Mouse (Mus musculus) C2C12 (cell line): ENCODE data around the gene Vps45. TPM values are rescaled to one million over a fixed set of nuclear protein-coding genes. Genes with fewer than 3 reads are reported as not detected.
A peak's percentile ranks its signal among the peaks of the same experiment; 100 is the strongest.

Experiments used
- H3K27me3 ChIP-seq: one replicate; pipeline ENCODE4 v1.6.1; 2011; ENCODE audit not compliant: control insufficient read depth, insufficient read depth, insufficient read length
- H3K36me3 ChIP-seq: one replicate; pipeline ENCODE4 v1.6.1; 2011; ENCODE audit not compliant: control insufficient read depth, insufficient read depth
- H3K4me3 ChIP-seq: one replicate; pipeline ENCODE4 v1.5.1; 2011; ENCODE audit warnings: mild to moderate bottlenecking, control low read depth; ENCODE audit not compliant: poor library complexity, insufficient read depth, severe bottlenecking
- H3K79me2 ChIP-seq: one replicate; pipeline ENCODE4 v1.6.1; 2011; ENCODE audit not compliant: control insufficient read depth, insufficient read depth
- H3K79me3 ChIP-seq: one replicate; pipeline ENCODE4 v1.6.1; 2011; ENCODE audit warnings: low read depth, control low read depth
- H3ac ChIP-seq: one replicate; pipeline ENCODE3; 2011; ENCODE audit warnings: low read depth; ENCODE audit not compliant: control insufficient read depth, insufficient read length
- CEBPB ChIP-seq: IDR thresholded peaks from one replicate; pipeline ENCODE4 v1.6.1; 2011; ENCODE audit warnings: low read depth, mild to moderate bottlenecking, control low read depth, moderate library complexity
- CTCF ChIP-seq: IDR thresholded peaks from one replicate; pipeline ENCODE4 v1.5.1; 2011; ENCODE audit not compliant: control insufficient read depth, insufficient read depth, insufficient read length
- FOSL1 ChIP-seq: IDR thresholded peaks from one replicate; pipeline ENCODE4 v1.8.0; 2011; ENCODE audit warnings: mild to moderate bottlenecking, low read length; ENCODE audit not compliant: poor library complexity, insufficient read depth, severe bottlenecking
- MAX ChIP-seq: IDR thresholded peaks from one replicate; pipeline ENCODE4 v1.6.1; 2011; ENCODE audit warnings: mild to moderate bottlenecking, control low read depth
- MYOD1 ChIP-seq: IDR thresholded peaks from one replicate; pipeline ENCODE4 v1.6.1; 2011; ENCODE audit warnings: low read depth; ENCODE audit not compliant: control insufficient read depth, insufficient read length
- MYOG ChIP-seq: IDR thresholded peaks from one replicate; pipeline ENCODE4 v1.6.1; 2011; ENCODE audit not compliant: control insufficient read depth, insufficient read length; ENCODE audit errors: extremely low read depth
- USF1 ChIP-seq: IDR thresholded peaks from one replicate; pipeline ENCODE4 v1.6.1; 2011; ENCODE audit warnings: low read depth, mild to moderate bottlenecking, control low read depth, moderate library complexity
- polyA plus RNA-seq: library from polyadenylated mRNA; unstranded; fragments of >200 nt; fragmentation: generic; extraction: Trizol; gene quantifications from one replicate; pipeline ENCODE4 v1.2.1, GENCODE M21; 2012; ENCODE audit warnings: missing spikeins

Gene Vps45
- polyA plus RNA-seq, 1 experiment: 15.6 TPM

- no peaks in the 10 kb centered on the region for H3K79me3 ChIP-seq
- H3K4me3 ChIP-seq: peak overlapping the region; percentile 30
Measured at GRCm38 (mm10) chr3:95950763-95951551, 107.3 kb downstream of the Vps45 start.

More at GRCm38 (mm10) chr3:95950763-95951551, 107.3 kb downstream of the Vps45 start:
- Histone ChIP-seq H3K79me2 (no peaks in the 10 kb centered on the region), H3ac (peak overlapping the region; percentile 3), H3K27me3 (no peaks in the 10 kb centered on the region), H3K36me3 (peaks cover 23% of the 10 kb centered on the region)
- TF ChIP-seq MYOG: no peak
- TF ChIP-seq MYOD1: peak; percentile 40
- TF ChIP-seq CEBPB: peak; percentile 58
- no peak for TF ChIP-seq FOSL1
- no peak for TF ChIP-seq USF1
- TF ChIP-seq CTCF: no peak
- no peak for TF ChIP-seq MAX

Other genes with a start within 250 kb of the Vps45 start
- 7.7 TPM for gene Rprd2, start 239.6 kb downstream of the Vps45 start, polyA plus RNA-seq
- gene Prpf3, start 202.6 kb downstream of the Vps45 start, polyA plus RNA-seq: 26.7 TPM
- 441 TPM for gene Mrps21, start 186.9 kb downstream of the Vps45 start, polyA plus RNA-seq
- gene Ciart, start 176.2 kb downstream of the Vps45 start, polyA plus RNA-seq: 4.4 TPM
- 8.7 TPM for gene BC028528, start 166.5 kb downstream of the Vps45 start, polyA plus RNA-seq
- gene Aph1a, start 164.5 kb downstream of the Vps45 start, polyA plus RNA-seq: 79.0 TPM
- not detected for gene Car14, start 153.8 kb downstream of the Vps45 start, polyA plus RNA-seq
- 66.3 TPM for gene Anp32e, start 129.2 kb downstream of the Vps45 start, polyA plus RNA-seq
- gene Plekho1, start 62.5 kb downstream of the Vps45 start, polyA plus RNA-seq: 103 TPM
- 12.5 TPM for gene Otud7b, start 46.1 kb upstream of the Vps45 start, polyA plus RNA-seq
- gene Mtmr11, start 103.5 kb upstream of the Vps45 start, polyA plus RNA-seq: 5.1 TPM
- gene Sf3b4, start 113.9 kb upstream of the Vps45 start, polyA plus RNA-seq: 136 TPM
- gene Sv2a, start 122.7 kb upstream of the Vps45 start, polyA plus RNA-seq: 0.33 TPM
- 76.1 TPM for gene Bola1, start 161.2 kb upstream of the Vps45 start, polyA plus RNA-seq
- 0.18 TPM for gene Hist2h2ab, start 161.4 kb upstream of the Vps45 start, polyA plus RNA-seq
- 1.9 TPM for gene Hist2h2ac, start 162.4 kb upstream of the Vps45 start, polyA plus RNA-seq
- gene Hist2h2be, start 162.7 kb upstream of the Vps45 start, polyA plus RNA-seq: 0.98 TPM
- 5.1 TPM for gene Hist2h3c2, start 180.7 kb upstream of the Vps45 start, polyA plus RNA-seq
- gene Hist2h2aa2, start 181.8 kb upstream of the Vps45 start, polyA plus RNA-seq: 20.3 TPM
- not detected for gene Hist2h2aa1, start 187.0 kb upstream of the Vps45 start, polyA plus RNA-seq
- 0.32 TPM for gene Hist2h3c1, start 188.2 kb upstream of the Vps45 start, polyA plus RNA-seq
- gene Hist2h4, start 204.8 kb upstream of the Vps45 start, polyA plus RNA-seq: 0.89 TPM
- 11.3 TPM for gene Hist2h3b, start 210.2 kb upstream of the Vps45 start, polyA plus RNA-seq
- gene Hist2h2bb, start 211.3 kb upstream of the Vps45 start, polyA plus RNA-seq: 3.3 TPM
- gene Fcgr1, start 235.5 kb upstream of the Vps45 start, polyA plus RNA-seq: 0.02 TPM